Mouse (Mus musculus) kidney, embryonic 15.5 days (tissue): Measurements from ENCODE around the gene Ube2cbp. TPM values are rescaled to one million over a fixed set of nuclear protein-coding genes. Genes with fewer than 3 reads are reported as not detected.
A peak's percentile ranks its signal among the peaks of the same experiment; 100 is the strongest.

Experiments used
- ATAC-seq: fragments of 200-750 bp; cut with Nextera tagmentation; replicated peaks from 2 replicates; pipeline ENCODE4 v1.8.0; 2017; ENCODE audit warnings: moderate TSS enrichment; ENCODE audit not compliant: low FRiP score
- H3K27ac ChIP-seq: fragments of 300-500 bp; sonication (generic); 2 replicates; pipeline ENCODE4 v1.5.1; 2015; ENCODE audit warnings: mild to moderate bottlenecking, inconsistent platforms
- H3K27me3 ChIP-seq: fragments of 300-500 bp; sonication (generic); 2 replicates; pipeline ENCODE4 v1.6.1; 2015; ENCODE audit warnings: inconsistent platforms
- H3K36me3 ChIP-seq: fragments of 300-500 bp; sonication (generic); 2 replicates; pipeline ENCODE4 v1.6.1; 2015; ENCODE audit warnings: inconsistent platforms
- H3K4me1 ChIP-seq: fragments of 300-500 bp; sonication (generic); 2 replicates; pipeline ENCODE4 v1.6.1; 2015; ENCODE audit warnings: inconsistent platforms
- H3K4me2 ChIP-seq: fragments of 300-500 bp; sonication (generic); 2 replicates; pipeline ENCODE4 v1.6.1; 2015; ENCODE audit warnings: moderate library complexity, mild to moderate bottlenecking, inconsistent platforms
- H3K4me3 ChIP-seq: fragments of 300-500 bp; sonication (generic); replicated peaks from 2 replicates; pipeline ENCODE4 v1.5.1; 2015; ENCODE audit warnings: mild to moderate bottlenecking, inconsistent platforms
- H3K9ac ChIP-seq: fragments of 300-500 bp; sonication (generic); 2 replicates; pipeline ENCODE4 v1.6.1; 2015; ENCODE audit warnings: mild to moderate bottlenecking, inconsistent platforms
- H3K9me3 ChIP-seq: fragments of 300-500 bp; sonication (generic); replicated peaks from 2 replicates; pipeline ENCODE4 v1.6.1; 2016; ENCODE audit warnings: inconsistent platforms
- WGBS: fragments of 180-500 bp; shearing (Covaris S2); methylation state at CpG from one replicate; pipeline ENCODE4 v1.1.7; 2015; ENCODE audit warnings: mixed read lengths; 5-methylcytosine and 5-hydroxymethylcytosine counted together
- polyA plus RNA-seq: library from polyadenylated mRNA; unstranded; fragments of >200 nt; fragmentation: Nextera tagmentation; extraction: Ambion mirVana; gene quantifications from 2 replicates; pipeline ENCODE4 v1.2.1, GENCODE M21; 2015

Gene Ube2cbp
- polyA plus RNA-seq, 1 experiment from 2014 or later = 9.0 TPM

DNA sequence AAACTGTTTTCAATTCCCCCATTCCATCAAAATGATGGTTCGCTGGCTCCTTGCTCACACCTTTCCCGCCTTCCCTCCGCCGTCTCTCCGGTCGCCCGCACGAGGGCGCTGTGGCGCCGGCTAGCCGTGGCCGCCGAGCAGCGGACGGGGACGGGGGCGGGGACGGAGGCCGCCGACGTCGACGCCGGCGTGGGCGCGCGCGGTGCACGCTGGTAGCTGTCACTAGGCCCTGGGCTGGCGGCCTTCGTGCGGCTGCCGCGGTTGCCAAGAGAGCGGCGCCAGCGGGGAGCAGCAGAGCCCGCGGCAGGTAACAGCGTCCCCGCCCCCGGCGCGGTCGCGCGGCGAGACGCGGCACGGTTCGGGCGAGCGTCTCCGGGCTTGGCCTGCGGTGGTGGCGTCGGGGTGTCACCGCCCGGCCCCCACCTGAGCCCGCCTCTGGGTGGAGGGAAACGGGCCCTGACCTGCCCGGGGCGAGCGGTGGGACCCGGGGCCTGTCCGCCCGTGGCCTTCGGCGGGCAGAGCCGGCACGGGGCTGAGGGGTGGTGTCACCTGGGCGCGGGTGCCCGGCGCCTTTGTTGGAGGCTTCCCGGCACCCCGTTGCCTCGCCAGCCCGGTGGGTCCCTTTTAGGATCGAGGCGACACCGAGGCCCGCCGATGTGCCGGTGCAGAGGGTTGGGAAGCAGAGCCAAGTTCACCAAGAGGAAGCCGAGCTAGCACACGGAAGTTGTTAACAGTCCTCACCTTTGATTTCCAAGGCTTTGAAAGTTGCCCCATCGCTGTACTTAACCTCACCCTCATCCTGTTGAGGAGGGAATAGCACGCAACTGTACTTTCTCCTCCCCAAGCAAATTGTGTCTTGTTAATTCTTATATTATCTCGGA is 2.5 kb upstream of the Ube2cbp start, which contains the start of gene Dop1a:
Gene Dop1a, plus strand, starts transcription at position 165 of the 881 bp plus-strand sequence.
- Histone ChIP-seq H3K9me3 (no peaks in the 10 kb centered on the region), H3K9ac (peak within 1 kb of the TSS; percentile 86), H3K36me3 (no peaks in the 10 kb centered on the region), H3K4me2 (peak within 1 kb of the TSS; percentile 82), H3K27me3 (0 out of 2 replicates have a peak, but pooled peaks cover 6% of the 10 kb centered on the region), H3K4me3 (peak within 1 kb of the TSS; percentile 93), H3K4me1 (peaks cover 12% of the 10 kb centered on the region), H3K27ac (peak within 1 kb of the TSS; percentile 84)
- under 1% methylated on average over 93 of the region's 93 CpGs for WGBS
- peak; percentile 95 for ATAC-seq

DNA sequence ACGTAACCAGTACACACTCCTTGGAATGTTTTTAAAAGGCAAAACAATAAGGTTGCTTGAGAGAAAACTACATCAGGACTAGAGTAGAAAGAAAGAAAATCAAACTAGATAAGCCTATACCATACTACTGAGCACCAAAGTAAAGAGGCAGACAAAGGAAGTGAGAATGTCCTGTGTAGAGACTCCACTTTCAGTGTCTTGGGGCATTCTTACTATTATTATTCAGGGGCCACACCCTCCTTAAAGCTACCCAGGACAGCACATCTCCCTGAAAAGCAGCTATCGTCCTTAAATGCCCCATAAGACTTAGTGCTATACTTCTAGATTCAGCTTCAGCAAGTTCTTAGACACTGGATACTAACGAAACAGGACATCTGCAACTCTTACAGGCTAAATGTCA is 11.1 kb downstream of the Ube2cbp start:
- 77% methylated on average over 3 of the region's 3 CpGs for WGBS
- Histone ChIP-seq H3K4me2 (no peak overlapping the region), H3K9ac (no peak overlapping the region), H3K27me3 (no peaks in the 10 kb centered on the region), H3K36me3 (no peaks in the 10 kb centered on the region), H3K4me1 (peaks cover 5% of the 10 kb centered on the region), H3K4me3 (no peak overlapping the region), H3K9me3 (no peaks in the 10 kb centered on the region), H3K27ac (no peak overlapping the region)
- ATAC-seq = no peak

DNA sequence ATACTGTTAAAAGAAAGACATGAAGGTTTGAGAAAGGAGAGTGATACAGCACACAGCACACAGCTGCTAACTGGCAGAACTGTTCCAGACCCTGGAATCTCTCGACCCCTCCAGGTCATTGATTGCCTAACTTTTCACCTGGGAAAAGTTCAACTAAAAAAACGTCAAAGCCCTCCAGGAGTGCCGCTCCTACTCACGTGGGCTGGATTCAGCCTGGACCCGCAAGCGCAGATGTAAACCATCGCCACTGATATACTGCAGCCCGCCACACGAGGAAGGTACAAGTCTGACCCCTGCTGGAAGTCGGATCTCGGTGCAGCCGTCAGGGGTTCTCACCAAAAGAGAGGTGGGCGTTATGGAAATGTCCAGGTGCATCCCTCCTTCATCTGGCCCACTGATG is 13.1 kb downstream of the Ube2cbp start:
- no peak overlapping the region for H3K9ac ChIP-seq
- 1% methylated on average over 13 of the region's 13 CpGs for WGBS
- peak; percentile 74 for ATAC-seq
- H3K4me1 ChIP-seq = peaks cover 13% of the 10 kb centered on the region
- no peak overlapping the region for H3K27ac ChIP-seq
- no peaks in the 10 kb centered on the region for H3K36me3 ChIP-seq
- 0 out of 2 replicates have a peak overlapping the region, but pooled peaks have one; percentile 20 for H3K4me3 ChIP-seq
- H3K27me3 ChIP-seq = no peaks in the 10 kb centered on the region
- peak overlapping the region; percentile 53 for H3K4me2 ChIP-seq
- H3K9me3 ChIP-seq = no peaks in the 10 kb centered on the region

DNA sequence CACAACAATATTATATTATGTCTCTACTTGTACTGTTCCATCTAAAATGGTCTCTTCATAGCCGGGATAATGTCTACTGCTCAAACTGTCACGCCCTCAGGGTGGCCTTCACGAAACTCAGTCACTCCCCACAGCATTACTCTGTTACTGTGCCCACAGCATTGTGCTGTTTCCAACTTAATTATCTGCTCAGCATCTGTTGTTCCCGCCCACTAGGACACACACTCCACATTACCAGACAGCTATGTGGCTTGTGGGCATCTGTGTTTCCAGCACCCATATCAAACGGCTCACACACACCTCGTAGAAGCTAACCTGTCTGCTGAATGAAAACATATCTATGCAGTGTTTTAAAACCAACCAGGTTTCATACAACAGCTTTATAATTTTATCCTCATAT is 13.7 kb downstream of the Ube2cbp start:
- H3K9me3 ChIP-seq = no peaks in the 10 kb centered on the region
- 55% methylated on average over 6 of the region's 6 CpGs for WGBS
- no peak overlapping the region for H3K4me3 ChIP-seq
- no peaks in the 10 kb centered on the region for H3K27me3 ChIP-seq
- no peaks in the 10 kb centered on the region for H3K36me3 ChIP-seq
- no peak for ATAC-seq
- peak overlapping the region; percentile 53; the same call in 1 of the 2 replicates for H3K4me2 ChIP-seq
- peaks cover 13% of the 10 kb centered on the region for H3K4me1 ChIP-seq
- H3K27ac ChIP-seq = no peak overlapping the region
- no peak overlapping the region for H3K9ac ChIP-seq

DNA sequence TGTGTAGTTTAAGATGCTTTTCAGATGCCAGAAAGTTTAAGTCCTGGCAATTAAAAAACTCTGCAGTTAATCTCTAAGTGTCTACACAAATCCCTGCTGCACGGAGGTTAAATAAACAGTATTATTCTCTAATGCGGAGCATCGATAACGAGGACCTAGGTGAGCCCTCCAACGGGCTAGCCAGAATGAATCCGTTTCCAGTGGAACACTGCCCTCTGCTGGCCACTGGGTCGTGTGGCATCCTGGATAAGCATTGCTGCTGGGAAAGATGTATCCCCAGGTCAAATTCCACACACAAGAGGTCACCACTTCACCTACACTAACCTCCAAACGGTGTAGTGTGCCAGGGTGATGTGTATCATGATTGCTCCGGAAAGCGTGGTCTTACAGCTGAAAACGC is 15.2 kb downstream of the Ube2cbp start:
- peaks cover 13% of the 10 kb centered on the region for H3K4me1 ChIP-seq
- H3K36me3 ChIP-seq = no peaks in the 10 kb centered on the region
- 0 out of 2 replicates have a peak overlapping the region, but pooled peaks have one; percentile 27 for H3K4me2 ChIP-seq
- WGBS = 4% methylated on average over 11 of the region's 11 CpGs
- ATAC-seq = peak; percentile 73
- H3K4me3 ChIP-seq = no peak overlapping the region
- no peaks in the 10 kb centered on the region for H3K27me3 ChIP-seq
- H3K27ac ChIP-seq = no peak overlapping the region
- H3K9me3 ChIP-seq = no peaks in the 10 kb centered on the region
- H3K9ac ChIP-seq = no peak overlapping the region

DNA sequence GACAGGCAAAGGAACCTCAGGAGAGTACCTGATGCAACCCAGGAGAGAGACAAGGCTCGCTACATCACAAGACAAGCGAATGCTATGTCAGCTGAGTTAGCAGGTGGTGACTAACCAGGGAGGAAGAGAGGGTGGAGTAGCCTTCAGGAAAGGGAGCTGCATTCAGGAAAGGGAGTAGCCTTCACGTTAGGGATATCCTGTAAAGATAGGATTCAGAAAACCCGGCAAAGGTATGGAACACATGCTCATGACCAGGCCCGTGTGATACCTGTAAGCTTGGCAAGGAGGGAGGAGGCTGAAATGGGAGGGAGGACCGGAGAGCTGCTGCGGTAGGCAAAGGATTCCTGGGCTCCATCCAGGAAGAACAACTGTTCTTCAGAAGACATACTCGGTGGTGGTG is 17.3 kb downstream of the Ube2cbp start:
- Histone ChIP-seq H3K27ac (no peak overlapping the region), H3K9ac (no peak overlapping the region), H3K4me1 (peaks cover 13% of the 10 kb centered on the region), H3K9me3 (no peaks in the 10 kb centered on the region), H3K36me3 (no peaks in the 10 kb centered on the region), H3K4me3 (no peak overlapping the region), H3K4me2 (no peak overlapping the region), H3K27me3 (no peaks in the 10 kb centered on the region)
- 81% methylated on average over 8 of the region's 8 CpGs for WGBS
- ATAC-seq = no peak

DNA sequence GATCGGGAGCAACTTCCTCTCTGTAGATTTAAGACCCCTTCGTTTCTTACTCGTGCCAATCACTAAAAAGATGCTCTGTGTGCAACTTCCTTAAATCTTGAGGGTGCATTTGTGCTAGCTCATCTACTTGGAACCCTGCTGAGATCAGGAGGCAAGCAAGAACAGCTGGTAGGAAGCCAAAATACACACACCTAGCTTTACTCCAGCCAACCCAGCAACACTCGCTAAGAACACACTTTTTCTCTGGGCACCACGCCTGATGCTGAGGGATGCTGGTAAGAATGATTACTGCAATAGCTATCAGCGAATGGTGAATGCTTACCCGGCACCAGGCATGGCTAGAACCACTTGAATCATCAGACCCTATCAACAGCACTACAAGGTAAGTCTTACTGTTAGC is 17.9 kb downstream of the Ube2cbp start:
- Histone ChIP-seq H3K4me3 (no peak overlapping the region), H3K9ac (no peak overlapping the region), H3K27me3 (no peaks in the 10 kb centered on the region), H3K36me3 (no peaks in the 10 kb centered on the region), H3K4me1 (peaks cover 13% of the 10 kb centered on the region), H3K9me3 (no peaks in the 10 kb centered on the region), H3K4me2 (no peak overlapping the region), H3K27ac (no peak overlapping the region)
- WGBS = 85% methylated on average over 7 of the region's 7 CpGs
- ATAC-seq = no peak

DNA sequence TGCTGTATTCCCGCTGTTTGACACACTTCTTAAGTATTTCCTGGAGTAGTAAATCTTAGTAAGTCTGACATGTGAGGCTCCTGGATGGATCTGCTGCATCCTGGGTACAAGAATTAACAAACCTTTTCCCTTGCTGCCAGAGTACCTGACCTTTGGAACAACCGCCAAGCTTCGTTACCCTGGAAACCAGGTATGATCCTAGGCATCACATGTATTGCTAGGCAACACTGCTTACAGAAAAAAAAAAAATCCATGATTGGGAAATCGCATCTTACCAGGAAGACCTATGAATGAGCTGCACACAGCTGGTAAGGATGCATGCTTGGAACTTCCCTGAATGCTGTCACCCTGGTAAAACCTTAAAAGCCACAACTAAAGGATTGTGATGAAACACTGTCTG is 22.5 kb downstream of the Ube2cbp start:
- no peaks in the 10 kb centered on the region for H3K9me3 ChIP-seq
- H3K4me3 ChIP-seq = no peak overlapping the region
- 74% methylated on average over 4 of the region's 4 CpGs for WGBS
- no peak overlapping the region for H3K4me2 ChIP-seq
- H3K27ac ChIP-seq = no peak overlapping the region
- no peaks in the 10 kb centered on the region for H3K36me3 ChIP-seq
- no peaks in the 10 kb centered on the region for H3K4me1 ChIP-seq
- H3K9ac ChIP-seq = no peak overlapping the region
- no peaks in the 10 kb centered on the region for H3K27me3 ChIP-seq
- ATAC-seq = no peak

DNA sequence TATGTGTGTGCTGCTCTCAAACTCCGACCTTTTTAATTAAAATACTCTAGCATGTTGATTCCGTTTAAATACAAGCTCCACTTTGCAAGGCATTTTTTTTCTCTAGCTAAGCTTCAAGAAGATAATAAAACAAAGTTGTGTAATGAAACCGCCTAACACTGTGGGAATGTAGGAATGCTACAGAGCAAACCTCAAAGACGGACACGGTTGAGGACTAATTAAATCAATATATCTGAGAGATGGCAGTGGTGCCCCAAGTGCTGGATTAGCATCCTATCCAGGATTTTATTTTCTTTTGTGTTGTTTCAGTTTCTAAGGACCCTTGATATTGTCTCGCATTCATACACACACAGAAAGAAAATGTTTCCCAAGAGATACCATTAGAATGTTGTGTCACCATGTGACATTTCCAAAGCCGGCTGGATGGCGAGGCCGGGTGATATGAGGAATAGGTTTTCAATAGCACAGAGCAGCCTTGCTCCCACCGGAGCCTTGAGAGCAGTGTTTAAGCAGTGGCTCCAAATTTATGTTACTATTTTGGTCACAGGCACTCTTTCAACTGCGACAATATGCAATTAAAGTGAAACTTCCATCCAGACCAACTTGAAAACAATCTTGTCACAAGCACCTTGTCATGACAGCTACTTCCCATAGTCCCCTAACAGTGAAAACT is 26.3 kb downstream of the Ube2cbp start:
- no peak overlapping the region for H3K27ac ChIP-seq
- no peaks in the 10 kb centered on the region for H3K27me3 ChIP-seq
- 63% methylated on average over 11 of the region's 11 CpGs for WGBS
- H3K9me3 ChIP-seq = no peaks in the 10 kb centered on the region
- no peak overlapping the region for H3K4me3 ChIP-seq
- H3K9ac ChIP-seq = no peak overlapping the region
- H3K4me1 ChIP-seq = no peaks in the 10 kb centered on the region
- H3K36me3 ChIP-seq = no peaks in the 10 kb centered on the region
- ATAC-seq = no peak
- H3K4me2 ChIP-seq = no peak overlapping the region

DNA sequence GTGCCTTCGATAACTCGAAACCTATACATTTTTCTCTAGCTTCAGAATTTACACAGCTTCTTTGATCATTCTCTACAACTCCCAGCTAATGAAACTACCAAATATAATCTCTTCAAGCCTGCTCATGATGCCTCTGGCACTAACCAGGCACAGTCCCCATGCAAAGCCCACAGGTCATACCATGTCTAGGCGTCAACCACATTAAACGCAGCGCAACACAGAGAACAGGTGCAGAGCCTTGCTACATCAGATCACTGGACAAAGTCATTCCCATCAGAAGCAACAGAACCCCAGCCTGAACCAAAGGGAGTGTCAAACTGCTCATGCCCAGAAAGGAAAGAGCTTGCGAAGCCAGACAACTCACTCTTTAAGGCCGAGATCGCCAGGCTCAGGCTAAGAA is 28.1 kb downstream of the Ube2cbp start:
- Histone ChIP-seq H3K4me3 (no peak overlapping the region), H3K9ac (no peak overlapping the region), H3K36me3 (no peaks in the 10 kb centered on the region), H3K27me3 (no peaks in the 10 kb centered on the region), H3K4me2 (no peak overlapping the region), H3K27ac (no peak overlapping the region), H3K4me1 (no peaks in the 10 kb centered on the region), H3K9me3 (no peaks in the 10 kb centered on the region)
- ATAC-seq = no peak
- WGBS = 96% methylated on average over 8 of the region's 8 CpGs

DNA sequence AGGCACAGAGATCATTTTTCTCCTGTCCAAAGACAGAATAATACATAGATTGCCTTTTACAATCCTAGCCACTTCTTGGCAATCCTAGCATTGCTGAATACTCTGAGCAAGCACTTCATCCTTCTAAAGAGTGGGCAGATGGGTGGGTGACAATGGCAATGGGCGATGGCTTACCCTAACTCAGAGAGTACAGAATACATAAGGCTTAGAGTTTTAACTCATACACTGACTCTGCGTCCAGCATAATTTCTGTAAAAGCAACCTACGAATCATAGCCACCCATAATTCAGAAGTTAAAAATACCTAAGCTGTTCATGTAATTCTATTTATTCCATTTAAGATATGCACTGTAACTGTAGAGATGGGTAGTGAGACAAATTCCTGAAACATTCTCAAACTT is 29.2 kb downstream of the Ube2cbp start:
- Histone ChIP-seq H3K4me3 (no peak overlapping the region), H3K9ac (no peak overlapping the region), H3K36me3 (no peaks in the 10 kb centered on the region), H3K9me3 (no peaks in the 10 kb centered on the region), H3K4me1 (no peaks in the 10 kb centered on the region), H3K27me3 (no peaks in the 10 kb centered on the region), H3K27ac (no peak overlapping the region), H3K4me2 (no peak overlapping the region)
- no peak for ATAC-seq
- 88% methylated on average over 3 of the region's 3 CpGs for WGBS

DNA sequence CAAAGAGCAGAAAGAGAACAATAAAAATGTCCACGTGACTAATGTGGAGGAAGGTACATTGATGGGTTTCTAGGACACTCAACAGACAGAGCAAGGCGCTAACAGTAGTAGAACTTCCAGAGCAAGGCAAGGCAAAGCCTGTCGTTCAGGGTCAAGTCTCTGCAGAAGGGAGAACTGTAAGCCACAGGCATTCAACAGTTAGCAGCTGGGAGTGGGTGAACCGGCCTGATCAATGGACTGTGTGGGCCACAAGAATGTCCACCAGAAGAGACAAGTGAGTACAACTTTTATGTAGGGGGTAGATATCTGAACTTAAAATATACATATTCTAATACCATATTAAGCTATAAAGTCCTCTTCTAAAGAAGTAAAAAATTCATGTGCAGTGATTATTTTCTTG is 41.4 kb downstream of the Ube2cbp start:
- no peaks in the 10 kb centered on the region for H3K36me3 ChIP-seq
- ATAC-seq = no peak
- WGBS = 67% methylated on average over 4 of the region's 4 CpGs
- H3K4me2 ChIP-seq = no peak overlapping the region
- no peaks in the 10 kb centered on the region for H3K27me3 ChIP-seq
- no peak overlapping the region for H3K4me3 ChIP-seq
- H3K9ac ChIP-seq = no peak overlapping the region
- H3K9me3 ChIP-seq = no peaks in the 10 kb centered on the region
- H3K27ac ChIP-seq = no peak overlapping the region
- H3K4me1 ChIP-seq = no peaks in the 10 kb centered on the region
